Mouse (Mus musculus) layer of hippocampus, postnatal 14 days (tissue): ENCODE measurements around the gene Rad54l2. TPM values are rescaled to one million over a fixed set of nuclear protein-coding genes. Genes with fewer than 3 reads are reported as not detected.

Experiments
- DNase-seq, 2 experiments: peaks; one replicate each; pipeline ENCODE4 v3.0.0; 2021 to 2022; ENCODE audit warnings: low spot score in 2 of 2, mixed read lengths in 1 of 2
- long read RNA-seq, 2 experiments: library from polyadenylated mRNA; stranded (forward); transcript quantifications; one replicate each; pipeline ENCODE4 v2.0.0; 2021
- total RNA-seq, 2 experiments: library from RNA; stranded (reverse); gene quantifications; 2 replicates each; pipeline ENCODE4 v1.2.3; 2021

The Rad54l2 gene
- total RNA-seq: 10 to 100 TPM; 18.7 to 20.5 TPM
- long read RNA-seq, experiment 1, partial matches to known transcripts: 0 of 1 reads
- long read RNA-seq, experiment 1, other reads (novel, unspliced or antisense): 1 of 1 reads
- long read RNA-seq, experiment 2, partial matches to known transcripts: 0 of 3 reads
- long read RNA-seq, experiment 2, other reads (novel, unspliced or antisense): 3 of 3 reads

DNA sequence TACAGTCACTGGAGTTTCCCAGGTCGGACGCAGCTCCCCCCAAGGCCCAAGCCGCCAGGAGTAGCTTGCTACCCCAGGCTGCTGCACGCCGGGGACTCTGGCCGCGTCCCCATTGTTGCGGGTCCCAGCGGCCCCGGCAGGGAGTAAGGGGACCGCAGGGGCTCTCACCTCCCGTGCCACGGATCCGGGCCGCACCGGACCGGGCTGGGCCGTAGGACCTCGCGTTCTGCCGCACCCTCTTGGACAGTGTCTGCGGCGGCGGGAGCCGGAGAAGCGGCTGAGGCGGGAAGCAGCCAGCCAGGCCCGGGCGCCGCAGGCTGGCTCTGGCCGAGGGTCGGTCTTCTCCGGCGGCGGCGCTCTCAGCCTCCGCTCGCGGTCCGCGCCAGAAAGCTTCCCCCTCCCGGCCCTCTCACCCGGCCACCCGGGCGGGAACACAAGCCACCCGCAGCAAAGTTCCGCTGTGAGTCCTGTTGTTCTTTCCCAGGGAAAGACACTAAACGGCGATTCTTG is at the start of gene Rad54l2:
Gene Rad54l2, minus strand, starts transcription at position 383 of the 510 bp plus-strand sequence.
- DNase-seq: peak; percentile 82 to 84

DNA sequence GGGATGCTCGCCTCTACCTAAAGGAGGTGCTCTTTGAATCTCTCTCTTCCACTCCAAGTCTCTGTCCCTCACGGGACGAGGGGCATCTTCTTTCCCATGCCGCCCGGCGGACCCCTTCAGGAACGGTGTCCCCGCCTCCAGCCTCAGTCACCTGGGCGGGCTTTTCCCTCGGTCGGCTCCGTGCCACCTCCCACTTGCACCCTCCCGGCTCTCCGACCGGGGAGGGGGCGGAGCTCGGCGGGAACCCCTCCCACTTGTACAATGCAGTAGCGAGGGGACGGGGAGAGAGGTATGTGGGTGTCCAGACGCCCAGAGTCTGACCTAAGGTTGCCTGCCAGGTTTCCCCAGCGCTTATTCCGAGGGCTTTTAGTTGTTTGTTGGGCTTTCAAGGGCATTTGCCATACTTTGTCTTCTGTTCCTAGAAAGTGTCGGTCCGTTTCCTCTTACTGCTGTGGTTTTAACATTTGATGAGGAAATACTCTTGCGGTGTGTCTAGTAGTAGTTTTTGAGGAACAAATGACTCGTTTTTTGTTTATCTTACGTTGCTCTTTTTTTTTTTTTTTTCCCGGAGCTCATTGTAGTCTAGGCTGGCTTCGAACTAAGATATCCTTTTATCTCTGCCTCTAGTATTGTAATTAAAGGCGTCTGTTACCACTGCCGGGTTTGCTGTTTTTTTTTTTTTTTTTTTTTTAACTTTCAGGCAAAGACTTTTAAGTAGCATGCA is 33.5 kb upstream of the Rad54l2 start:
- peak; percentile 69 to 72 for DNase-seq

DNA sequence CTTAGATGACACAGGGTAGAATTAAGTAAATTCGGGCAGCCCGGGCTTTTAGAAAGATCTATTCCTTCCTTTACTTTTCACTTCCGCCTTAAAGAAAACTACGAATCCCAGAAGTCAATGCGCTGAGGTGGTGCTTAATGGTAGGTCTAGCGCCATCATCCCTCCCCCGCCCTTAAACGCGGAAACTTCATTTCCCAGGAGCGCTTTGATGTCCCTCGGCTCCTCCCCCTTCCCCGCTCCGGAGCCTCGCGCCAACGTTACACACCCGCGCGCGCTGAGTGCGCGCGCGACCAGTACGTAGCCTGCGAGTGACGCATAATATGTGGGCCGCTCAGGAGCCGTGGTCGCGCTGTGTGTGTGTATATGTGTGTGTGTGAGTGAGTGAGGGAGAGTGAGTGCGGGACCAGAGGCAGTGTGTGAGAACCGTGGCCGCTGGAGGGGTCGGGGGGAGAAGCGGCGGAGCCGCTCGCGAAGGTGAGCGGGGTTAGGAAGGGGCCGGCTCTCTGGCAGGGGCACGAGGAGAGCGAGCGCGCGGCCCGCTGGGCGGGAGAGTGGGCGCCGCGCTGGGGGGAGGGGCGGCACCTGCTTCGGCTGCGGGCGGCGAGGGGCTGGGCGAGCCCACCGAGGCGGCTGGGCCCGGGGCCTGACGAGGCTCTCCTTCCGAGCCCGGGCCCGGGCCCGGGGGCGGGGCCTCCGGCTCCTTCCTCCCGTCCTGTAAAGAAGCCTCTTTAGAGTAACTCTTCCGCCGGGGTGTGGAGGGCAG is 32.8 kb upstream of the Rad54l2 start, which contains the start of gene Dcaf1:
Gene Dcaf1, plus strand, starts transcription at position 257 of the 763 bp plus-strand sequence.
- DNase-seq: peak; percentile 83 to 97

DNA sequence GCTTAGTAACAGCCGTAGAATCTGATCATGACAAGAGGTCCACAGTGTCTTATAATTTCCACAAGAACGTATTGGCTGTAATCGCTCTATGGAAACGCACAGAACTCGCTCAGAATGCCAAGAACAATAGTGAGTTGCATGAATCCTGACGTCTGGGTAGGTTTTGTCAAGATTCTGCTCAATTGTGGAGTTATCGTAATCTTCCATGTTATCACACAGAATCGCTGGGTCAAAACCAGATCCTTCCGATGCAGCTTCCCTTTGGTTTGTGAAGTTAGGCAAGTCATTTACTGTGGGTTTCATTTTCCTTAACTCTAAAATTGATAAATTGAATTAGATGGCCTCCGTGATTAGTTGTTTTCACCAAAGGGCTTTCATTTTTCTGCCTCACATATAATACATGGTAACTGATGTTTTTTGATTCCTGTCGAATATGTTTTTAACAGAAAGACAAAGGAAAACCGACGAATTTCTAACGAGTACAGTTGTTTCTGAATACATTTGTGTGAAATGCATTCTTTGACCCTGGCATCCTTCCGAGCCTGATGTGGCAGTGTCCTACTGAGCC is 32.1 kb upstream of the Rad54l2 start:
- DNase-seq: peak; percentile 4 to 8

GRCm38 (mm10) chr9:106819201-106819600 is 30.2 kb upstream of the Rad54l2 start:
- DNase-seq: peak; percentile 5 to 22

GRCm38 (mm10) chr9:106818191-106818590 is 29.2 kb upstream of the Rad54l2 start:
- DNase-seq: no peak

DNA sequence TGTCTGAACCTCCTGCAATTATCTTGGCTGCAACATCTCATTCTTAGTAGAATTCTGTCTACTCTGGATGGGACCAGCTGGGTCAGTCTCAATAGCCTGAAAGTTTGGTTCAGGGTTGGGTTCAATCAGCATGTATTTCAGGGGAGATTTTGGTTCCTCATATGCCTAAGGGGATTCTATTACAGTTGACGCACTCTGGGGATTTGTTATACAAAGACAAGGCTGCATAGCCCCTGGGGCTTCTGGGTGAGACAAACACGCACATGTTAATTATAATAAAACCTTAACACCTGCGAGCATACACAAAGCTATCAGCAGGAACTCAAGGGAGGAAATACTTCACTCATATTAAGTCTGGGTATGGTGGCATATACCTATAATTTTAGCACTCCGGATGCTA is 17.5 kb upstream of the Rad54l2 start:
- no peak for DNase-seq

DNA sequence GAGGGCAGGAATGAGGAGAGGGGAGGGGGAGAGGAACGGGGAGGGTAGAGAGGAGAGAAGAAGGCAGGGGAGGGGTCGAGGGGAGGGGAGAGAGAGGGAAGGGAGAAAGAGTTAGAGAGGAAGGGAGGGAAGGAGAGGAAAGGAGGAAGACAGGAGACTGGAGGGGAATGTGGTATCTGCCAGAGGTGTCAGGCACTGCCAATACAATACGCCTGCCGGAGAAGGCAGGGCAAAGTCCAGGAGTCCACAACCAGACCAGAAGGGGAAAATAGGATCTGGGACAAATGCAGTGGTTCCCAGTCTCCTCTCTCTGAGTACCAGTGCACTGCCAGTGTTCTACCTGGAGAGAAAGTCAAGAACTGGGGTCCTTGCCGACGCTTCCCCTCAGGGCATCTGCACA is 1.8 kb upstream of the Rad54l2 start:
- no peak for DNase-seq

DNA sequence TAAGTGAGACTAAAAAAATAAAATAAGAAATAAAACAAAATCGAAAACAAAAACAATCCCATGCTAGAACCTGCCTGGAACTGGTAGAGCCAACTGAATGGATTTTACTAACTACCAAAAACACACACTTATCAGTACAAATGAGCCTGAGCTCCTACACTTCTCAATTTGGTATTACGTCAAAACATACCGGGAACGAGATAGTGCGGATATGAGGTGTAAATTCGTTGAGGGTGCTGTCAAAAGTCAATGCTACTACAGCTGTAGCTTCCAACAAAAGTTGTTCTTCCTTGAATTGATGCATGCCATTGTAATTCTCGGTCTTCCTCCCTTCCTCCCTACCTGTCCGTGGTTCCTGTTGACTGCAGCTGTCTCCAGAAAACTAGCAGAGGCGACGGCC is 369 bp upstream of the Rad54l2 start:
- no peak for DNase-seq

DNA sequence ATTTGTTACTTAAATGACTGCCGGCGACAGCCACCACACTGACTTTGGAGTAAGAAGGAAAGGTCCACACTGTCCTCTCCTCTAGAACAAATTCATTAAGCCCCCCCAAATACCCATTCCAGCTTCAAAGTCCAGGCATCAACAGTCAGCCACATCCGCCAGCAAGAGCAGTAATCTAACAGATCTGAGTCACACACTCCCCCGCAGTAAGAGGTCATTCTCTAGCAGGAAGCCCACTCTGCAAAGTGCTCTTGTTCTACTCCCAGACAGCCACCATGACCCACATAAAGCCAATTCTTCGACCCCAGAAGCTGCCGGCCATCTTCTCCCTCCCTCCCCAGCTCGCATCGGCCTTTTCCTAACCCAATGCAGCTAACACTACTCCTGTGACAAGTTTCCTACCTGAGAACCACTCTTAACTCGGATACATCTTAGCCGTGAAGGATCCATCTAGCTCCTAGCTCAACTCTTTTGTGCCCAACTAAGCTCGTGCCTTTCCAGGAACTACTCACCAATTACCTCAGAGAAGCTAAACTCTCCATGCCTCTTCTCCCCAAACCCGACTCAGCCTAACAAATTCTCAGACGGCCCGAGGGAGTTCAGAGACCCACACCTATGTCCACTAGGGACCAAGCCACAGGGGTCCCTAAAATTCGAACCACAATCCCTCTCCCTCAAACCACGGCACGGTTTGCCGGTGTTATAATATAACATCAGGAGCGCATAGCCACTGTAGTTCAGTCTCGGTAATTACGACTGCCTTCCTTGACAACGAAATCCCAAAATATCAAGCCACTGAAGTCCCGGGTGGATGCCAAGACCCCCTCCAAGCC is 799 bp downstream of the Rad54l2 start:
- no peak for DNase-seq

DNA sequence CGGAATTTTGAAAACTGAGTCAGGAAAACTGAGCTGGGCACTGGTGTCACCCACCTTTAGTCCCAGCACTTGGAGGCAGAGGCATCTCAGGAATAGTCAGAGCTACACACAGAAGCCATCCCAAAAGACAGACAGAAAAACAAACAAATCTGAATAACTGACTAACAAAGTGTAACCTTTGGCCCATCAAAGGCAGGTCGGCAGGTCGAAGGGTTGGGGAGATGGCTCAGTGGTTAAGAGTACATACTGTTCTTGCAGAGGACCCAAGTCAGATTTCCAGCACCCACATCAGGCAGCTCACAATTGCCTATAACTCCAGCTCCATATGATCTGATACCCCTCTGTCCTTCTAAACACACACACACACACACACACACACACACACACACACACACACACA is 3.8 kb downstream of the Rad54l2 start:
- DNase-seq: no peak

DNA sequence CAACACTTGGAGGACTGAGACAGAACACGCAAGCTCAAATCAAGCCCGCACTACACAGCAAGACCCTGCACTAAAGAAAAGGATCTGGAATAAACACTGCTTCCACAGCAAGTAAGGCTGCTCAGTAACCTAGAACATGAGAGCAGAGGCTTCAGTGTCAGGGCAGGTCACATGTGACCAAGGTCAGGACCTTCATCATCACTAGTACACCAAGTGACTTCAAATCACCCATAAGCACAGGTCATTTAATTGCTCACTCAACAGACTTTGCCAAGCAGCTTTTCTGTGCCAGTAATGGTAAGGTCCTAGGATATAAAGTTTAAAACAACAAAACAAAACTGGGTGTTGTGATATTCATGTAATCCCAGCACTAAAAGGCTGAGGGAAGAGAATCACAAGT is 5.4 kb downstream of the Rad54l2 start:
- no peak for DNase-seq

- no peak for DNase-seq
These were observed 8.9 kb downstream of the Rad54l2 start for GRCm38 (mm10) chr9:106780086-106780485.

GRCm38 (mm10) chr9:106778319-106778718 is 10.7 kb downstream of the Rad54l2 start:
- no peak for DNase-seq

- DNase-seq: no peak
These were observed 11.6 kb downstream of the Rad54l2 start for GRCm38 (mm10) chr9:106777423-106777822.

DNA sequence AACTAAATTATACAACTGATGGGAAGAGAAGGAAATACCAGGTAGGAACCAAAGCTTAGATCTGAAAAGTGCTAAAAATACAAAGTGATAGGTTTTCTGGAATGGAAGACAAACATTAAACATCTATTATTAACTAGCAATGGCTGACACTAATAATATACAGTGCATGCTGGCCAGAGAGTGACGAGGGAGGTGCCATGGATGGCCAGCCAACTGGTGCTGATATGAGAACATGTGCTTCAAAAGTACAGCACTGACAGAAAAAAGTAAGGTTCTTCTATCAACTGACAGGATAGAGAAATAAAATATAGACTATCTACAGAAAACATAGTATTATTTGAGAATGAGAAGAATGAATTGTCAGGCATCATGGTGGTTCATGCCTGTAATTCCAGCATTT is 12.9 kb downstream of the Rad54l2 start:
- DNase-seq: no peak

DNA sequence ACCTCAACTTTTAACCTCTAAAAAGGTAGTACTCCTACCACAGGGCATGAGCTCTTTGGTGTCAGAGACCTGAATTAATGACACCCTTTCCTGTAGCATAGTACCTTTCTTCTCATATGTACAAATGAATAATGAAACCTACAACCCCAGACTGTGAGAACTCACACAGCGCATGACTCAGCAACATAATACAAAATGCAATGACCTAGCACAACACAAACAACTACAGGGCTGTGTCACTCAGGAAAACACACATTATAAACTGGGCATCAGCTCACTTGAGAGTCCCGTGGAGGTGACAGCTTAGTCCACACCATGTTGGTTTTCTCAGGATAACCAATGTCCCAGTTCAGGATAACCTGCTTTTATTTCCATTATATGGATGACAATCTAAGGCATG is 17.2 kb downstream of the Rad54l2 start:
- DNase-seq: no peak

DNA sequence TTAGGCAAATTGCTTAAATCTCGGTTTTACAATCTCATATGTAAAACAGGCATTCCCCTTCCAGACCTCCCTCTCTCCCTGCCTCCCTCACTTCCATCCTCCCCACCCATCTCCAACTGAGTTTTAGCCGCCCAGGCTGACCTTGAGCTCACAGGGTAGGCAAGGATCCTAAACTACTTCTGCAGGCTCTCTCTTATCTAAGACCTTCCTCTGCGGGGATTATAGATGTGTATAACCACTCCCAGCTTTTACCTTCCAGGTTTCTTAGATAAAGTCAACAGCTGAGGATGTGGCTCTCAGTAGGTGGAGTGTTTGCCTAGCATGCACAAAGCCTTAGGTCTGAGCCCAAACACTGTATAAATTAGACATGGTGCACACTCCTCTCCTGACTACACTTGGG is 18.8 kb downstream of the Rad54l2 start:
- no peak for DNase-seq

DNA sequence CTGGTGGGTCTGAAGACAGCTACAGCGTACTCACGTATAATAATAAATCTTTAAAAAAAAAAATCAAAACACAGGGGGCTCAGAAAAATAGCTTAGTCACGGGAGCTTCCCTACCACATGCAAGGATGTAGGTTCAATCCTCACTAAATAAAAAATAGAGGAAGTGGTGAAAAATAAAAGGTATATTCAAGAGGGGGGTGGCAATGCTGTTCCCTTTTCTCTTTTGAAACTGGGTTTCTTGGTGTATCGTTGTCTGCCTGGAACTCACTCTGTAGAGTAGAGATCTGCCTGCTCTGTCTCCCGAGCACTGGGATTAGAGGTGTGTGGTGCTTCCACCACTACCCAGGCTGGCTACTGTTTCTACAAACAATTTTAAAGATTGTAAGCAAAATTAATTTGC is 19.2 kb downstream of the Rad54l2 start:
- no peak for DNase-seq

GRCm38 (mm10) chr9:106756421-106756820 is 32.6 kb downstream of the Rad54l2 start:
- DNase-seq: no peak

- no peak for DNase-seq
These were observed 33.2 kb downstream of the Rad54l2 start for GRCm38 (mm10) chr9:106755776-106756175.
